Mouse (Mus musculus): ENCODE measurements around the gene Cnga4.

DNA sequence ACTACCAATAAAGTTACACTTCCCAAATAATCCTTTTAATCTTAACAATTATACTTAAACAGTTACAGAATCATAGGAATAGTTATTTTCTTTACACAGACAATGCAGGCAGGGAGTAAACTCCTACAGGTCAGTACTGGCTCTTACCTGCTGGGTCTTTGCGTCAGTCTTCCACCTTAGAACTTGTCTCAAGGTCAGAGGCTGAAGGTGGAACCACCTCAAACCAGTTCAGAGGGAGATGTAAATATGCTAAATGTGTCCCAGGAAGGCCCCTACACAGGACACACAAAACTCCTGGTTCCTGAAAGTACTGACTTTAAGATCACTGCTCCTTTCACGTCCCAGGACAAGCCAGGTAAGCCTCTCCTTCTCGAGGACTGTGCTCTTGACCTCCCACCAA is 40.7 kb downstream of the Cnga4 start:
- no peak for TF ChIP-seq POLR2A (IDR thresholded peaks at IDR 0.05; ENCODE audit: borderline replicate concordance, extremely low read depth, low read depth, low read length)
- TF ChIP-seq CTCF (IDR thresholded peaks at IDR 0.05; ENCODE audit: insufficient read depth, low read length): no peak

All from lung, adult 2 months (tissue).